Mouse (Mus musculus) hematopoietic stem cell, adult 5-6 weeks (primary cell): ENCODE measurements around the gene Gm10471. TPM values are rescaled to one million over a fixed set of nuclear protein-coding genes. Genes with fewer than 3 reads are reported as not detected.
"Not testable (repeated sequence)": the region's sequence is repeated elsewhere in the genome, so short reads cannot be mapped to it uniquely, and the experiment has no call there.

Source experiments
- ATAC-seq, 2 experiments: fragments of 125-278 bp in 1 of 2; replicated peaks in 1 of 2; 2 replicates each; pipeline ENCODE4 v1.8.0; 2016 to 2017; ENCODE audit warnings: inconsistent platforms in 2 of 2, mild to moderate bottlenecking in 2 of 2, moderate number of reproducible peaks in 2 of 2, low read depth in 1 of 2, moderate TSS enrichment in 1 of 2; ENCODE audit not compliant: low FRiP score in 2 of 2, poor library complexity in 2 of 2, severe bottlenecking in 2 of 2, insufficient read depth in 1 of 2, low TSS enrichment in 1 of 2
- total RNA-seq: library from RNA; stranded (forward); fragments of 172-1452, 232-1000 nt; gene quantifications from 2 replicates; pipeline ENCODE4 v1.2.3, GENCODE M21; 2017

The Gm10471 gene
- not detected in 2 replicates for total RNA-seq

- not testable (repeated sequence) for ATAC-seq
These were observed at the start of gene Gm10471 for GRCm38 (mm10) chr5:26089191-26089590. Gm10471 (minus strand) TSS chr5:26089291.

GRCm38 (mm10) chr5:26121321-26121720 is 32.2 kb upstream of the Gm10471 start, which contains the start of gene Gm10220:
Gm10220 (minus strand) TSS chr5:26121421.
- ATAC-seq, result not testable (repeated sequence)

GRCm38 (mm10) chr5:26105262-26105661 is 16.2 kb upstream of the Gm10471 start, which contains the start of gene 5031410I06Rik:
5031410I06Rik (minus strand) TSS chr5:26105362.
- not testable (repeated sequence) for ATAC-seq

DNA sequence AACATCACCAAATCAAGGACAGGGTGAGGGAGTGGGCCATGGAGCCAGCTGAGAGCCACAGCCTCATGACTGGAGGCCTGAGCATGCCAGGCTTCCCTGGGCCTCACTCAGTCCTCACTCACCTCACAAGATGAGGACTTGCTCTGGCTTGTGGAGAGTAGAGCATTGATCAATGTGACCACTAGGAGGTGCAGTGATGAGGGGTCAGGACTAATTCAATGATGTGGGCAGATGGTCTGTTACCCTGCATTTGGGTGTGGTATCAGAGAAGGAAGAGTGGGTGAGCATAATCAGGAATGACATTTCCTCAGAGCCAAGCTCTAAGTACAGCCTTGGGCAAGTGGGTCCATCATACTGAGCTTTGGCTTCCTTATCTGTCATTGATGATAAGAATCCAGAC is 10.1 kb downstream of the Gm10471 start:
- ATAC-seq, result not testable (repeated sequence)

GRCm38 (mm10) chr5:26070716-26071115 is 18.4 kb downstream of the Gm10471 start:
- no peak for ATAC-seq

DNA sequence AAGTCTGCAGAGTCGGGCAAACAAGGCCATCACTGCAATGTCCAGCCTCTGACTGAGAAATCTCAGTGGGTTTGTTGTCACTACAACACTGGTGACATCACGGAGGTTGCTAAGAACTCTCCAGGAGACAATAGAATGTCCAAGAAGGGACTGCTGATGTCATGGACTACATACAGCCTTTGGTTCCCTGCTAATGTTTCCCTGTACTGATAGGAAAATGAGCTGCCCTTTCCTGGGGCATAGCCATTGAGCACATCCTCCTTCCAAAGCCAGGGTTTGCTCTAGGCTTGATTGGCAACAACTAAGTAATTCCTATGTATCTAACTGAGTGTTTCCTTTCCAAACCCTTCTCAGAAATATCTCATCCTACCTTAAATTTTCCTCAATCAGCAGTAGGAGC is 30.6 kb downstream of the Gm10471 start, which contains the start of gene Gm7347:
TSS of gene Gm7347 (minus strand) at position 101 of the 400 bp plus-strand sequence.
- ATAC-seq, result not testable (repeated sequence)

GRCm38 (mm10) chr5:26039458-26039857 is 49.6 kb downstream of the Gm10471 start, which contains the start of gene Speer4a:
Speer4a (minus strand) TSS chr5:26039558.
- not testable (repeated sequence) for ATAC-seq

Other genes with a start within 250 kb of the Gm10471 start
- gene Gm21663, start 146.9 kb downstream of the Gm10471 start, total RNA-seq, result not detected in 2 replicates
- gene Gm21671, start 134.9 kb downstream of the Gm10471 start, total RNA-seq, result not detected in 2 replicates
- not detected in 2 replicates for gene Gm21680, start 116.6 kb downstream of the Gm10471 start, total RNA-seq
- not detected in 2 replicates for gene Gm21698, start 100.6 kb downstream of the Gm10471 start, total RNA-seq
- gene Gm1979, start 84.5 kb downstream of the Gm10471 start, total RNA-seq, result not detected in 2 replicates
- not detected in 2 replicates for gene Gm5862, start 66.4 kb downstream of the Gm10471 start, total RNA-seq
- gene Speer4a, start 49.7 kb downstream of the Gm10471 start, total RNA-seq, result not detected in 2 replicates
- not detected in 2 replicates for gene Gm7347, start 30.7 kb downstream of the Gm10471 start, total RNA-seq
- gene 5031410I06Rik, start 16.1 kb upstream of the Gm10471 start, total RNA-seq, result not detected in 2 replicates
- not detected in 2 replicates for gene Gm10220, start 32.1 kb upstream of the Gm10471 start, total RNA-seq
- gene Gm7361, start 168.4 kb upstream of the Gm10471 start, total RNA-seq, result not detected in 2 replicates